Mouse (Mus musculus): ENCODE measurements around the gene Tmem51.

DNA sequence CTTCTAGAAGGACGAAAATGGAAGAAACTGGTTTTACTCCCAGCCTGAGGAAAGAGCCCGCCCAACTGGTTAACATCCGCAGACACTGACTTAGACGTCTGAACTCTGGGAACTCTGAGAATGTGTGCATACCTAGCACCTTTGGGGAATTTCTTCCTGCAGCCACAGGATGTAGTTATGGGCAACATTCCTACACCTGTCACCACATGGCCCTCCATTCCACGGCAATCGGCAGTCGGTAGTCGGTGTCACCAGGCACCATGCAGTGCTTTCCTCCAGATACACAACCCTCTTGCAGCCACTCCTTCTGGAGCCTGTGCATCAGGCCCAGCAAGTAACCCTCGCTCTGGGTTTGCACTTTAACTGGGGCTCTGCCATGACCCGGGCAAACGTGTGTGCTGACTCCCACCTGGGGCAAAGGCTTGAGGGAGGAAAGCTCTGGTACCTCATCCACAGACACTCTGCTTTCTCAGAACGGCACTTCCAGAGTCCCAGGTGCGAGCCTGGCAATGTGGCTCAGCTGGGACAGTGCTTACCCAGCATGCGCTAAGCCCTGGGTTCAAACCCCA is 38.4 kb downstream of the Tmem51 start:
- TF ChIP-seq E2F4 (IDR thresholded peaks at IDR 0.05; ENCODE audit: borderline replicate concordance, low read depth, low read length) (no peak), JUND (IDR thresholded peaks at IDR 0.05; ENCODE audit: low read depth, low read length) (no peak), CTCF (IDR thresholded peaks at IDR 0.05 in 2 of 3, conservative IDR thresholded peaks at IDR 0.05 in 1 of 3; ENCODE audit: control insufficient read depth in 1 of 3, insufficient read depth in 1 of 3, low read depth in 2 of 3, low read length in 3 of 3, poor library complexity in 1 of 3, severe bottlenecking in 1 of 3) (no peak), TAL1 (IDR thresholded peaks at IDR 0.05; ENCODE audit: low read length) (no peak), POLR2A (IDR thresholded peaks at IDR 0.05; ENCODE audit: control insufficient read depth in 1 of 2, insufficient read depth in 1 of 2, low read depth in 1 of 2, low read length in 2 of 2, poor library complexity in 1 of 2) (no peak), ZNF384 (IDR thresholded peaks at IDR 0.05; ENCODE audit: low read depth, low read length) (no peak), TCF12 (IDR thresholded peaks at IDR 0.05; ENCODE audit: low read depth, low read length) (no peak), CHD1 (IDR thresholded peaks at IDR 0.05; ENCODE audit: low read depth, low read length) (no peak), MYC (IDR thresholded peaks at IDR 0.05; ENCODE audit: low read depth, low read length) (no peak)

All from MEL (cell line).